Mouse (Mus musculus) thymus, adult 2 months (tissue): ENCODE results near the gene Coasy. TPM values are rescaled to one million over a fixed set of nuclear protein-coding genes. Genes with fewer than 3 reads are reported as not detected.
A peak's percentile ranks its signal among the peaks of the same experiment; 100 is the strongest.

Experiments used
- DNase-seq: peaks from one replicate; pipeline ENCODE4 v3.0.0; 2021
- H3K27ac ChIP-seq: fragments of 200-500 bp; 2 replicates; pipeline ENCODE4 v1.5.1; 2012; ENCODE audit warnings: low read length, control low read depth; ENCODE audit not compliant: control insufficient read depth, insufficient read depth
- H3K27me3 ChIP-seq: fragments of 200-500 bp; 2 replicates; pipeline ENCODE4 v1.6.1; 2012; ENCODE audit warnings: mild to moderate bottlenecking, low read length, moderate library complexity, mixed read lengths; ENCODE audit not compliant: control insufficient read depth, insufficient read depth
- H3K36me3 ChIP-seq: fragments of 200-500 bp; 2 replicates; pipeline ENCODE4 v1.6.1; 2012; ENCODE audit warnings: mild to moderate bottlenecking, low read length, moderate library complexity; ENCODE audit not compliant: control insufficient read depth, insufficient read depth
- H3K4me1 ChIP-seq: fragments of 200-500 bp; replicated peaks from 2 replicates; pipeline ENCODE4 v1.6.1; 2012; ENCODE audit warnings: low read length; ENCODE audit not compliant: control insufficient read depth, insufficient read depth
- H3K4me3 ChIP-seq: fragments of 200-500 bp; 2 replicates; pipeline ENCODE4 v1.5.1; 2012; ENCODE audit warnings: mild to moderate bottlenecking, low read length, control low read depth, moderate library complexity; ENCODE audit not compliant: control insufficient read depth, insufficient read depth
- CTCF ChIP-seq: fragments of 200-500 bp; IDR thresholded peaks from 2 replicates; pipeline ENCODE4 v1.5.1; 2012; ENCODE audit warnings: mild to moderate bottlenecking, control low read depth, low read length, moderate library complexity, borderline replicate concordance; ENCODE audit not compliant: control insufficient read depth, poor library complexity, insufficient read depth; ENCODE audit errors: extremely low read depth
- POLR2A ChIP-seq: fragments of 200-500 bp; IDR thresholded peaks from 2 replicates; pipeline ENCODE4 v1.6.1; 2012; ENCODE audit warnings: mild to moderate bottlenecking, low read length, control low read depth, moderate library complexity; ENCODE audit not compliant: control insufficient read depth, poor library complexity, insufficient read depth; ENCODE audit errors: extremely low read depth
- WGBS: fragments of 180-500 bp; shearing (Covaris S2); methylation state at CpG from one replicate; pipeline ENCODE4 v1.1.7; 2018; 5-methylcytosine and 5-hydroxymethylcytosine counted together
- polyA plus RNA-seq: library from polyadenylated mRNA; depleted of rRNA; stranded (reverse); fragments of >200 nt; gene quantifications from 2 replicates; pipeline ENCODE4 v1.2.3, GENCODE M21; 2012; rRNA removed

Coasy gene
- 68.5 and 74.2 TPM in 2 replicates for polyA plus RNA-seq

DNA sequence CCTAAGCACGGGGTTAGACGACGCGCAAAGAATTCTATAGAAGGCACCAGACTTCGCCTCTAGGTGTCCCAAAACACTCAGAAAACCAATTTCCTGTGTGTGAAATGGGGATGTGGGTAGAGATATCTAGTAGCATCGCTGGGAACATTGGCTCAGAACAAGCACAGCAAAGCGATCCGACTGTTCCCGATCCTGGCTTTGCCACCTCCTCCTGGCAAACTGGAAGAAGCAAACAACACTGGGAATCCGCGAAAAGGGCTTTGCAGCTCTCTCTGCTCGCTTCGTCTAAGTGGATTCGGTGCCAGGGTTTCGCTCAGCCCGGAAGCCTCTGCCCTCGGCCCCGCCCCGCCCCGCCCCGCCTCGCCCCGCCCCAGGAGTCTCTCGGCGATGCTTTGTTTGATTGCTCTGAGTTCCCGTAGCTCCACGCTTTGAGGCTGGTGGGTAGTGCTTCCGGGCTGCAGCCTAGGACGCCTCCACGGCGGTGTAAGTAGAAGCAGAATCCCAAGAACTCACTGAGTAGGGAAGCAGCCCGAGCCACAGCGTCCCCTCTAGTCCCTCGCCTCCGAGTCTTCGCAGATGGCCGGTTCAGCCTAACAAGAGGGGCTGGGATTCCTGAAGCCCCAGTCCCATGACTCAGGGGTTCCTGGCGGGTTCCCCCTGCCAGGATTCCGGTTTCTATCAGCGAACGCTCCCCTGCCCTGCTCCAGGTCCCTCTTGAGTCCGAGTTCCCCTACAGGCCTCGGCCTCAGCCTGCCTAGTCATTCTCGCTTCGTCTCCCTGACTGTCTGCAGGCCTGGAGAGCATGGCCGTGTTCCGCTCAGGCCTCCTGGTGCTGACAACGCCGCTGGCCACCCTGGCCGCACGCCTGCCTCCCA, at the start of gene Coasy:
TSS of gene Coasy (plus strand) at position 358 of the 875 bp plus-strand sequence.
- under 1% methylated on average over 51 of the region's 51 CpGs for WGBS
- Histone ChIP-seq H3K4me3 (peak within 1 kb of the TSS; percentile 89), H3K27me3 (peaks cover 5% of the 10 kb centered on the region; the same call in 1 of the 2 replicates), H3K27ac (peak within 1 kb of the TSS; percentile 67), H3K4me1 (peaks cover 31% of the 10 kb centered on the region), H3K36me3 (no peaks in the 10 kb centered on the region)
- peak; percentile 82 for DNase-seq
- peak; percentile 55 for TF ChIP-seq POLR2A
- TF ChIP-seq CTCF = no peak

DNA sequence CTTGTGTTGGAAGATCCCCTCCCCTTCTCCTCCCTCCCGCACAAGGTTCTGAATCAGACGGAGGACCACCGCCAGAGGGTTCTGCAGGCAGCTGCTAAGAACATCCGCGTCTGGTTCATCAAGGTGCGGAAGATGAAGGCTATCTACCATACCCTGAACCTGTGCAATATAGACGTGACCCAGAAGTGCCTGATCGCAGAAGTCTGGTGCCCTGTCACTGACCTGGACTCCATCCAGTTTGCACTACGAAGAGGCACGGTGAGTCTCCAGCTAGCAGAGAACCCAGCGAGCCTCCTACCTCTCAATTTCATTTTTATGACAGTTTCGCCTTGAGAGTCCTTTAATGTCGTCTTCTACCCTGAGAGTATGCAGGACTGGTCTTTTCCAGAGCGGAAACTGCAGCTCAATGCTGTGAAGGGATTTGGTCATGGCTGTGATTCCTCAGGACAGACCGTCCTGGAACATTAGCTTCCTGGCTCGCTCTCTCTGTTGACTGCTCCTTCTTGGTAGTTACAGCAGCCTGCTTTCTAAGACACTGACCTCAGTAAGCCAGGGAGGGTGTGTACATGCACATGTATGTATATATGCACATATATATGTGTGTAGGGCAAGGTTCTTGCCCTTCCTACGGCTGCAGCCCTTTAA, 48.4 kb upstream of the Coasy start:
- Histone ChIP-seq H3K4me1 (no peaks in the 10 kb centered on the region), H3K27me3 (no peaks in the 10 kb centered on the region), H3K4me3 (no peak overlapping the region), H3K36me3 (no peaks in the 10 kb centered on the region), H3K27ac (no peak overlapping the region)
- no peak for TF ChIP-seq POLR2A
- no peak for TF ChIP-seq CTCF
- 98% methylated on average over 17 of the region's 17 CpGs for WGBS
- DNase-seq = no peak

DNA sequence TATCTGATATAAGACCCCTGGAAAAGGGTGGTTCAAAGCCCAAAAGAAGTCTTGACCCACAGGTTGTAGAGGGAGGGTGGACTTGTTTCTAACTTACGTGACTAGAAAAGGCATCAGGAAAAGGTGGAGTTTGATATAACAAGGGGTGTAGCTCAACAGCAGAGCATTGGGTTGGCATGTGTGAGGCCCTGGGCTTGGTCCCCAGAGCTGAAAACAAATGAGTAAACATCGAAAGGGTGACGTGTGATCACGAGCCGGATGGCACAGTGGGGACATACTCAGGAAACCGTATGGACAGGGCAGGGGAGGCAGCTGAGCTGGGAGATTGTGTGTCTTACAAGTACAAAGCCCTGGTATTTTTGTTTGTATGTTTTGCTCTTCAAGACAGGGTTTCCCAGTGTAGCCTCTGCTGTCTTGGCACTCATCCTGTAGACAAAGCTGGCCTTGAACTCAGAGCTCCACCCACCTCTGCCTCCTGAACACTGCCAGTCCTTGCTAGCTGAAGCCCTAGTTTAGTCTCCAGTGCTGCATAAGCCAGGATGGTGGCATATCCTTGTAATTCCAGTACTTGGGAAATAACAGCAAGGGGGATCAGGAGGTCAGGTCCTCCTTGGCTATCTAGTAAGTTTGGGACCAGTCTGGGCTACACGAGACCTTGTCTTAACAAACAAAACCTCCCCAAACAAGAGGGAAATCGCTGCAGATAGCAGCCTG, 47.6 kb upstream of the Coasy start:
- over 99% methylated on average over 8 of the region's 8 CpGs for WGBS
- H3K27me3 ChIP-seq = no peaks in the 10 kb centered on the region
- DNase-seq = no peak
- peaks cover 4% of the 10 kb centered on the region for H3K4me1 ChIP-seq
- no peak overlapping the region for H3K27ac ChIP-seq
- no peaks in the 10 kb centered on the region for H3K36me3 ChIP-seq
- TF ChIP-seq POLR2A (no peak), CTCF (no peak)
- no peak overlapping the region for H3K4me3 ChIP-seq

DNA sequence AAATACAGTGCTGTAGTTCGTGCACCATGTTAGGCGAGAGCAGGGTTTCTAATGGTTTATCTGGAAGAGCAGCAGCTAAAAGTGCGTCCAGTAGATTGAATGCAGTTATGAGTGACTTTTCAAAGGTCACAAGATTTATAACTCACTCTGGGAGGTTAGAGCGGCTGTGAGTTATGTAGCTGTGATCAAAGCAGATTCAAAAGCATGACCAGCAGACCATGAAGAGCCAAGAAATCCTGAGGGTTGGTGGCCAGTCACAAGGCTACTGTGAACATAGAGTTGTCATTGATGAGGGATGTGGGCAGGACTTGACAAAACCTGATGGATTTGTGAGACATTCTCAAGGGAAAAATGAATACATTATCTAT, 47.1 kb upstream of the Coasy start:
- Histone ChIP-seq H3K4me1 (peaks cover 6% of the 10 kb centered on the region), H3K36me3 (no peaks in the 10 kb centered on the region), H3K4me3 (no peak overlapping the region), H3K27ac (no peak overlapping the region), H3K27me3 (no peaks in the 10 kb centered on the region)
- no peak for DNase-seq
- TF ChIP-seq POLR2A (no peak), CTCF (no peak)
- 95% methylated on average over 4 of the region's 4 CpGs for WGBS

DNA sequence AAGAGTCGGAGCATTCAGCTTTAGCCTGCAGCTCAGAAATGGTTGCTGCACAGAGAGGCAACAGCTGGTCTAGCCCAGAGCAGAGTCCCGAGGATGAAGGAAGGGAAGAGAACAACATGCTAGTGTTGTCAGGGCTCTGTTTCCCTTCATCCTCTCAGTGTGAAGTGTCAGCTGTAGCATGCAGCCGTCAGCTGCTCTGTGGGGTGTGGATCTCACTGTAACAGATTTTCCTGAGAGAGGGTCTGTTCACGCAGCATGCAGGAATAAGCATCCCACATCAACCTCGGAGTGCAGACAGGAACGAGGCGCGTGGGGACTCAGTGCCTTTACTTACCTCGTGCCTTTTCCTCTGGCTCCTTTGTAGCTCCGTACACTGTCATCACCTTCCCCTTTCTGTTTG, 44.6 kb upstream of the Coasy start:
- H3K27ac ChIP-seq = no peak overlapping the region
- H3K36me3 ChIP-seq = no peaks in the 10 kb centered on the region
- no peak for DNase-seq
- no peak overlapping the region for H3K4me3 ChIP-seq
- peaks cover 7% of the 10 kb centered on the region for H3K4me1 ChIP-seq
- 94% methylated on average over 10 of the region's 10 CpGs for WGBS
- H3K27me3 ChIP-seq = no peaks in the 10 kb centered on the region
- TF ChIP-seq CTCF (no peak), POLR2A (no peak)

DNA sequence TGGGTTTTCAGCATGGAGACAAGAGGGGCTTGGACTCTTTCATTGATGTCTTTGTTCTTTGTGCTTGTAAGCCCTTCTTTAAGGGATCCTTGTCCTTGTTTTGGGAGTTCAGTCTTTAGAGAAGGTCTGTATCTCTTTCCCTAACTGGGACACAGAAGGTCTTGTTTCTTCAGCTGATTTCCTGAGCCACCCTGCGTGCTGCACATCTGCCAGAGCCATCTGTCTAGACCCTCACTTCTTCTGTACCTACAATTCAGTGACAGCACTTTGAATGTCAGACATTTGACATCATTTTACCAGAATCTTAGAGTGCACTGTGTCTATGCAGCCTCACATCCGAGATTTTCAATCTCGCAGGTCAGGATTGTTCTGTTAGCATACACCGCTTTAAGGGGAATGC, 36.5 kb upstream of the Coasy start:
- TF ChIP-seq CTCF = no peak
- no peak for TF ChIP-seq POLR2A
- 76% methylated on average over 4 of the region's 4 CpGs for WGBS

More for the DNA sequence above, 36.5 kb upstream of the Coasy start:
- Histone ChIP-seq H3K27me3 (no peaks in the 10 kb centered on the region), H3K4me3 (no peak overlapping the region), H3K36me3 (no peaks in the 10 kb centered on the region), H3K4me1 (peaks cover 32% of the 10 kb centered on the region), H3K27ac (peak overlapping the region; percentile 68)
- no peak for DNase-seq
